Mouse (Mus musculus) brain, embryonic 14.5 days (tissue): Measurements from ENCODE around the gene Gm10638.

ENCODE experiments used
- CTCF ChIP-seq: fragments of 200-500 bp; IDR thresholded peaks from 2 replicates; pipeline ENCODE4 v1.5.1; 2012; ENCODE audit warnings: inconsistent platforms, mild to moderate bottlenecking, moderate library complexity, borderline replicate concordance; ENCODE audit not compliant: insufficient read depth, insufficient read length; ENCODE audit errors: extremely low read depth
- POLR2A ChIP-seq: fragments of 200-500 bp; IDR thresholded peaks from 2 replicates; pipeline ENCODE4 v1.6.1; 2012; ENCODE audit warnings: mild to moderate bottlenecking, inconsistent platforms, borderline replicate concordance; ENCODE audit not compliant: poor library complexity, insufficient read depth, insufficient read length, severe bottlenecking; ENCODE audit errors: extremely low read depth

- TF ChIP-seq POLR2A: no peak
- no peak for TF ChIP-seq CTCF
Observed at GRCm38 (mm10) chr8:86699471-86699870, 46.0 kb upstream of the Gm10638 start.
